Mouse (Mus musculus): Measurements from ENCODE around the gene Ucn2.

The Ucn2 gene

GRCm38 (mm10) chr9:108985710-108986109 lies at the start of gene Ucn2:
Gene Ucn2 (plus strand): TSS chr9:108986010.
- DNase-seq (ENCODE audit: low read depth, low spot score), result no peak

- peak; percentile 98 for DNase-seq (ENCODE audit: low read depth, low spot score)
These were observed 49.1 kb upstream of the Ucn2 start, which contains the start of gene Uqcrc1 for GRCm38 (mm10) chr9:108936418-108937364. Gene Uqcrc1 (plus strand): TSS chr9:108936633.

DNA sequence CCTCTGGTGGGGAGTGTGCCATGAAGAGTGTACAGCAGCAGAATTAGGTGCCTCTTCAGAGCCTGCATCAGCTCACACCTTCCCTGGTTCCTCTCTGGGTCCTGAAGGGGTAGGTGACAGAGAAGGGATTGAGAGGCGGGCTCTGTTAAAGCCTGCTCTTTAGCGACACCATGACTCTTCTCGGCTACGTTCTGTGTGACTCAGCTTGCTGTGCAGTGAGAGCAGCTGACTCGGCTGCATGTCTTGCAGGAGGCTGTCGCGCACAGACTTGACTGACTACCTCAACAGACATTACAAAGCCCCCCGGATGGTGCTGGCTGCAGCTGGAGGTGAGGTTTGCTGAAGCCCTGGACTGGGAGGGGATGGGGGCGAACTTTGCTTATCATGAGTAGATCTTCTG lies 40.7 kb upstream of the Ucn2 start:
- no peak for DNase-seq (ENCODE audit: low read depth, low spot score)

DNA sequence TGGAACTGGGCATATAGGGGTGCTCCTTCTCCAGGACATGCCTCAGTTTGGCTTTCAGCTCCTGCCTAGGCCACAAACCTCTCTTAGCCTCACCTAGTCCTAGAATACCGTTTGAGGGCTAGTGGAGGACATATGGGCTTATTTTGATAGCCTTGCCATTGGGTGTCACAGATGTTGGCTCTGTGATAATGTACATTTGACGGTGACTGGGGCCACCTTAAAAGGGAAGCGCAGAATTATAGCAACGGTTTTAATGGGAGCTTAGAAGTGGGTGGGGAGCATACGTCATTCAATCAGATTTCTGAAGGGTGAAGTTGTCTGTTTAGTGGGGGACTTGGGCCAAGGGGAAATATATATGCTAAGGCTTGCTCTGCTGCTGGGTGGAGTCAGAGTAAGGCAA lies 40.2 kb upstream of the Ucn2 start:
- no peak for DNase-seq (ENCODE audit: low read depth, low spot score)

DNA sequence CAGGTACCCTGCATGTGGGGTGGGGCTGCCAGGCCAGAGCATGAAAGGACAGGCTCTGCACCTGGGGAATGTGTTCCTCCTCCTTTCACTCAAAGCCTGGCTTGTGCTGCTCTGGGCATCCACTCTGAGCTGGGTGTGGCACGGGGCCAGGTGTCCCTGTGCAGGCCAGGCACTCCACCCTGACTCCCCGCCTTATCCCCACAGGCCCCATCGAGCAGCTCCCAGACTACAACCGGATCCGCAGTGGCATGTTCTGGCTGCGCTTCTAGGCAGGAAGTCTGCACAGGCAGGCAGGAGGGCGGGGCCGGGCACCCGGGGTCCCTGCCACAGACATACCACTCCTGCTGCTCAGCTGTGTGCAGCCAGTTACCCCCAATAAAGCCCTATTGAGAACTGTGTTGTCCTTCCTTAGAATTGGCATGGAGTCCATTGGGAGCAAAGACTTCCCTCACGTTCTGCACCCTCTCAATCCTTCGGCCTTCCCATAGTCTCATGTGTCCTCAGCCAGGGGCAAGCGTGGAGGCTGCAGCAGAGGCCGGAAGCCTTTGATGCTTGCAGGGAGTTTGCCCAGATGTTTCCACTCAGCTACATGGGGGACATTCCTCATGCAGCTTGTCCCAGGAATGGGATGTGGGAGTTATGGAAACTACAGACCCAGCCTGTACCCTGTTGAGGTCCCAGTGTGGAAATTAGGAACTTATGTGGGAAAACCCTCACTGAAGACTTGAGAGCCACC lies 36.4 kb upstream of the Ucn2 start:
- DNase-seq (ENCODE audit: low read depth, low spot score), result no peak

DNA sequence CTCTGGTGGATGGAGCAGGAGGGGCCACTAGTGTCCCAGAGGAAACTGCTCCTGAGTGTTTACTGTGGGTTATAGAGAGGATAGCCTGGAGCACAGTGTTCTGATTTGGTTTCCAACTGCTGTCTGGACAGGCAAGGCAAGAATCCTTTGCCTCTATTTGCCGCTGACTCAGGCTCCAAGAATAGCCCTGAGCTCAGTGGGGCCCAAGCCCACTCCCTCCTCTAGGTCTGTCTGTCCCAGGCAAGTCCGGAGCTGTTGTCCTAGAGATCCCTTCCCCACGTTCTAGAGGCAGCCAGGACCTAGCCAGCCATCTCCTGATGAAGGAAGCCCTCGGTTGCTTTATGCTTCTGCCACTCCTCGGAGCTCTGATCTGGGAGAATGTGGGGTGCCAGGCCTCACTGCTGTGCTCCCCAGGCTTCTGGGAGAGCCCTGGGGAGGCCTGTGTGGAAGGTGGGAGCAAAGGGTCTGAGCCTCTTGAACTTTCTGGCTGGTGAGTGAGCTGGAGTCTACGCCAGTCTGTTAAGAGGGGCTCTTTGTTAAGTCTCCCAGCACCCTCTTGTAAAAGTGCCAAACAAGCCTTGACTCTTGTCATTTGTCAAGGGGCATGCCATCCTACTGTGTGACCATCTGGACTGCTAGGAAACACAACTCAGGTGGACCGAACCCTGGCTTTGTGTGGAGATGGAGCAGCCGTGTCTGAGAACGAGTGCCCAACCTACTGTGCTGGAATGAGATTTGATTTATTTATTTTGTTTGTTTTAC lies 35.7 kb upstream of the Ucn2 start:
- DNase-seq (ENCODE audit: low read depth, low spot score), result no peak

- DNase-seq (ENCODE audit: low read depth, low spot score), result no peak
These were observed 32.7 kb upstream of the Ucn2 start, which contains the start of gene Col7a1 for GRCm38 (mm10) chr9:108953081-108953636. Gene Col7a1 (plus strand): TSS chr9:108953586.

GRCm38 (mm10) chr9:108955241-108955640 lies 30.6 kb upstream of the Ucn2 start:
- no peak for DNase-seq (ENCODE audit: low read depth, low spot score)

DNA sequence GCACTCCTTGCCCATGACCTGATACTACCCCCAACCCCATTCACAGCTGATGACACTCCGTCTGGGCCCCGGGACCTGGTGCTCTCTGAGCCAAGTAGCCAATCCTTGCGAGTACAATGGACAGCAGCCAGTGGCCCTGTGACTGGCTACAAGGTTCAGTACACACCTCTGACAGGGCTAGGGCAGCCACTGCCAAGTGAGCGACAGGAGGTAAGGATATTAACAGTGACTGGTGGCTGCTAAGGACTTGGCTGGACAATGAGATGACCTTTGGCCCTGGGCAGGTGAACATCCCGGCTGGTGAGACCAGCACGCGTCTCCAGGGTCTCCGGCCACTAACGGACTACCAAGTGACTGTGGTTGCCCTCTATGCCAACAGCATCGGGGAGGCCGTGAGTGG lies 30.0 kb upstream of the Ucn2 start:
- DNase-seq (ENCODE audit: low read depth, low spot score), result no peak

DNA sequence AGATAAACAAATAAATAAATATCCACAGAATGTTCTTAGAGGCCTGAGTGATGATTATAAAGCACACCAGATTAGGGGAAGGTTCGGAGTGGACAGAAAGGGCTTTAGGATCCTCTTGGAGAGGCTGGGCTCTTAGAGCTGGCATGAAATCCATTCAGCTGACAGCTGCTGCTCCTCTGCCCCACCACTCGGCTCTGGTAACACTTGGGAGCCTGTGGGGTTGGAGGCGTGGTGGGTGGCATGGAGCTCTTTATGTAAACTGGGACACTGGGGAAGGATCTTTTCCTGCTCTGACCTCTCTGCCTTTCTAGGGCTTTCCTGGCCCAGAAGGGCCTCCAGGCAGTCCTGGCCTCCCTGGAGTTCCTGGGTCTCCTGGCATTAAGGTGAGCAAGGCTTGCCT lies 22.2 kb upstream of the Ucn2 start:
- DNase-seq (ENCODE audit: low read depth, low spot score), result no peak

DNA sequence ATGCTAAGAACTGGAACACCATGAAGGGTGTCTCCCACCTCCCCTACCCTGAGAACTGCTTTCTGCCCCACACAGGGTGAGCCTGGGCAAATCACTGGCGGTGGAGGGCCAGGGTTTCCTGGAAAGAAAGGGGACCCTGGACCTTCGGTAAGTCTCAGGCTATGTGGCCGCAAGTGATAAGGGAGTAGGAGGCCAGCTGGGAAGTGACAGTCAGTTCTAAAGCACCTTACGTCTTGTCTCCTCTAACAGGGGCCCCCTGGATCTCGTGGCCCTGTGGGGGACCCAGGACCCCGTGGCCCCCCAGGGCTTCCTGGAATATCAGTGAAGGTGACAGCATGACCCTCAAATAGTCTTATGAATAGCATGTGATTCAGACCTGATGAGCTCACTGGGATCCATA lies 21.5 kb upstream of the Ucn2 start:
- no peak for DNase-seq (ENCODE audit: low read depth, low spot score)

DNA sequence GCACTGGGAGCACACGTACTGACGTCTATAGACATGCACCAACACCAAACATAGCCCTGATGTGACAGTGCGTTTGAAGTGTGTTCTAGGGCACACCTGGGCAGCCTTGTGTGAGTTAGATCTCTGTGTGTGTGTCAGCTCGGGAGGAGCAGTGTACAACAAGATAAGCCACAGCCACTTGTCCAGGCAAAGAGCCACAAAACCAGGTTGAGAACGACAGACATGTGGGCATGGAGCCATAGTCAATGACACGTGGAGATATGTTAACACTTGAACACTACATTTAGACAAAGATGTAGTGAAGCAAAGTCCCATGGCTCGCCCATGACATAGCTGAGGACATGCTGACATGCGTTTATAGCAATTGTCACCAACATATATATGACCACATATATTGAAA lies 15.2 kb upstream of the Ucn2 start:
- DNase-seq (ENCODE audit: low read depth, low spot score), result no peak

- no peak for DNase-seq (ENCODE audit: low read depth, low spot score)
These were observed 9.3 kb upstream of the Ucn2 start for GRCm38 (mm10) chr9:108976483-108976882.

DNA sequence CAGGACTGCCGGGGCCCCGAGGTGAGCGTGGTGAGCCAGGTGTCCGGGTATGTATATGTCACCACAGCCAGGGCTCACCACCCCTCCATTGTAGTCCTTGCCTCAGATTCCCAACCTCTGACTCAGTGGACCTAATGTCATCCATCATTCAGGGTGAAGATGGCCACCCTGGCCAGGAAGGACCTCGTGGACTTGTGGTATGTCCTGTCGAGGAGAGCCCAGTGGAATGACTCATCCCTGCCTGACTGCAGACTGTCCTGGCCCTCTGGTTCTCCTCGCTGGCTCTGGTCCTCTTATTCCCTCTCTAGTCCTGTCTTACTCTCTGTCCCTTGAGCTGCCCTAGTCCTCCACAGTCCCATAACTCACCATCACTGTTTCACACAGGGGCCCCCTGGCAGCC lies 7.8 kb upstream of the Ucn2 start:
- no peak for DNase-seq (ENCODE audit: low read depth, low spot score)

DNA sequence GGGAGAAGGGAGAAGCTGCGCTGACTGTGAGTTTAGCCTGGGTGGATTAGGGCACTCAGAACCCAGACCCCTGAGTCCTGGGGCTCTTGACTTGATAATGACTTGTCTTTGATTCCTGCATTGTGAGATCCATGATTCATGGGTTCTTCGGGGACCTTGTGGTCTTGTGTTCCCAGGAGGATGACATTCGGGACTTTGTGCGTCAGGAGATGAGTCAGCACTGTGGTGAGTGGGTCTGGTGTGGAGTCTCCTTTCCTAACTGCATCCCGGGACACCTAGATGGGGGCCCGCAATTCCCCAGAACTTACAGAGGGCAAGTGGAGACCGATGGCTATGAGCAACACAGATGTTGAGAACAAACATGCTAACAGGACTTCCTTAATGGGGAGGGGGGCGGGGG lies 3.3 kb upstream of the Ucn2 start:
- DNase-seq (ENCODE audit: low read depth, low spot score), result no peak

GRCm38 (mm10) chr9:108983209-108983608 lies 2.6 kb upstream of the Ucn2 start:
- DNase-seq (ENCODE audit: low read depth, low spot score), result no peak

DNA sequence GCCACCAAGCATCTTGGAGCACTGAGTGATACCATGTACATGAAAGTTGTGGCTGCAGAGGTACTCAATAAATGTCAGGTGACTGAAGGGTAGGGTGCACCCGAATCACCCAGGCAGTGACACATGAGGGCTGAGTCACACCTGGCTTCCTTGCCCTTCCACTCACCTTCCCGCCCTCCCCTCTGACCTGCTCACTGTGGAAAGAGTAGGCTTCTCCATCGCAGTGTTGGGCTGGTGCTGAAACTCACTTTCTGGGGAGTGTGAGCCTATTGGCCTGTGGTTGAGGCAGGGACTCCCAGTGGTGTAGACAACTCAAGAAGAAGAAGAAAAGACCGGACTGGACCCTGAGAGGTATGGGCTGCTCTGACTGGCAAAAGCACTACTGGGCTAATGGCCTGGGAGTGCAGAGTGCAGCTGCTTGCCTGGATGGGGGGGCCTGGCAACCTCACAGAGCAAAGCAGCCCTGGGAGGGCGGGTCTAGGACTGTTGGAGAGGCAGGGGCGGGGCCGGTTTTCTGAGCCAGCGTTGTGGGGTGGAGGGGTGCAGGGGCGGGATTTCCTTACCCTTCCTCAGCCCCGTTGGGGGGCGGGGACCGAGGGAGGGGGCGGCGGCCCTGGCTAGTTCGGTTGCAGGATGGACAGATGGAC lies 2.0 kb downstream of the Ucn2 start:
- DNase-seq (ENCODE audit: low read depth, low spot score), result no peak

GRCm38 (mm10) chr9:108989802-108990461 lies 4.1 kb downstream of the Ucn2 start:
- DNase-seq (ENCODE audit: low read depth, low spot score), result no peak

GRCm38 (mm10) chr9:108990462-108990820 lies 4.6 kb downstream of the Ucn2 start:
- no peak for DNase-seq (ENCODE audit: low read depth, low spot score)

- DNase-seq (ENCODE audit: low read depth, low spot score), result peak; percentile 97
These were observed 5.7 kb downstream of the Ucn2 start, which contains the start of gene Pfkfb4 for GRCm38 (mm10) chr9:108991428-108992084. Gene Pfkfb4 (plus strand): TSS chr9:108991778.
